Mouse (Mus musculus) stomach, postnatal 0 days (tissue): ENCODE results near the gene Tex36.

Source experiments
- CTCF ChIP-seq: IDR thresholded peaks from 2 replicates; pipeline ENCODE4 v1.5.1; 2016; ENCODE audit warnings: antibody characterized with exemption, low read depth, mild to moderate bottlenecking, moderate library complexity
- EP300 ChIP-seq: optimal IDR thresholded peaks from 2 replicates; pipeline ENCODE3; 2016; ENCODE audit warnings: antibody characterized with exemption

- TF ChIP-seq CTCF = no peak
- no peak for TF ChIP-seq EP300
Observed at GRCm38 (mm10) chr7:133544966-133545365, 57.0 kb downstream of the Tex36 start.
